Mouse (Mus musculus) erythroblast, embryonic 14.5 days (primary cell): ENCODE results near the gene Pdhx.

ENCODE experiments used
- GATA1 ChIP-seq: IDR thresholded peaks from 2 replicates; pipeline ENCODE4 v1.6.1; 2012; ENCODE audit warnings: low read length, inconsistent platforms, mixed read lengths
- TAL1 ChIP-seq: IDR thresholded peaks from 3 replicates; pipeline ENCODE4 v1.6.1; 2012; ENCODE audit warnings: low read length, inconsistent platforms, mixed read lengths

DNA sequence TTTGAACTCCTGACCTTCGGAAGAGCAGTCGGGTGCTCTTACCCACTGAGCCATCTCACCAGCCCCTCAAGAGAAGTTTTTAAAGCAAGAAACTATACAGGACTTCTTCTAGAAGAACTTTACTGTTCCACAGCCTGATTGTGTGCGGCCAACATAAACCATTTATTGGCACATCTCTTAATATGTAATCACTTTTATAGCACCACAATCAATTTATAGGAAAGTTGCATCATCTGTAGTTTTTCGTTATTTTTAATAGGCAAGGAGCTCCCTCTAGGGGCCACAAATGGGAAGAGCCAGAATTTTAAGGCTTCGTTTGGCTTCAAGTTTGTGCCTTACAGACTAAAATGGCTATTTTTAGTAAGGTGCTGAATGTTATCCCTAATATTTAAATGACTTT lies 11.1 kb upstream of the Pdhx start:
- TF ChIP-seq GATA1: no peak
- no peak for TF ChIP-seq TAL1
